7 mouse cellular contexts compared by ENCODE assay signal in genomic region chr10:80227166-80227539, GRCm38 (mm10). TPM values are rescaled to one million over a fixed set of nuclear protein-coding genes. Genes with fewer than 3 reads are reported as not detected.
DNase-seq lines count a peak whose midpoint lies in the region; ATAC-seq lines count a peak whose summit lies in the region.

No protein-coding gene starts in this region.

- no peaks in the 10 kb centered on the region for H3K9me3 ChIP-seq in megakaryocyte, embryonic 14.5 days
- H3K9me3 ChIP-seq in forebrain, embryonic 10.5 days, result no peaks in the 10 kb centered on the region
- H3K9me3 ChIP-seq in limb, embryonic 13.5 days, result no peaks in the 10 kb centered on the region
- H3K9me3 ChIP-seq in stomach, embryonic 15.5 days, result no peaks in the 10 kb centered on the region

- H3K4me1 ChIP-seq in megakaryocyte, embryonic 14.5 days, result peaks cover 50% of the 10 kb centered on the region
- H3K4me1 ChIP-seq in forebrain, embryonic 10.5 days, result peaks cover 54% of the 10 kb centered on the region
- peaks cover 47% of the 10 kb centered on the region for H3K4me1 ChIP-seq in limb, embryonic 13.5 days
- peaks cover 26% of the 10 kb centered on the region for H3K4me1 ChIP-seq in stomach, embryonic 15.5 days

- DNase-seq in forebrain, embryonic 10.5 days (ENCODE audit: extremely low spot score, low spot score), result no peak
- DNase-seq in adrenal gland, adult (ENCODE audit: inconsistent age in 2 of 2, low spot score in 1 of 2), result no peak
- no peak for DNase-seq in left cerebral cortex, adult 18-20 months (ENCODE audit: low spot score in 2 of 2)

- peak overlapping the region; percentile 99 for H3K27ac ChIP-seq in forebrain, embryonic 10.5 days
- peak overlapping the region; percentile 95 for H3K27ac ChIP-seq in limb, embryonic 13.5 days
- H3K27ac ChIP-seq in stomach, embryonic 15.5 days, result peak overlapping the region; percentile 94

- peaks cover 43% of the 10 kb centered on the region for H3K36me3 ChIP-seq in megakaryocyte, embryonic 14.5 days (replicated peaks; ENCODE audit: low read length)
- peaks cover 40% of the 10 kb centered on the region for H3K36me3 ChIP-seq in forebrain, embryonic 10.5 days (replicated peaks)
- H3K36me3 ChIP-seq in limb, embryonic 13.5 days, result peaks cover 35% of the 10 kb centered on the region
- peaks cover 24% of the 10 kb centered on the region for H3K36me3 ChIP-seq in stomach, embryonic 15.5 days

- H3K27me3 ChIP-seq in megakaryocyte, embryonic 14.5 days (replicated peaks), result peaks cover 22% of the 10 kb centered on the region
- H3K27me3 ChIP-seq in forebrain, embryonic 10.5 days (ENCODE audit: poor library complexity, severe bottlenecking), result no peaks in the 10 kb centered on the region
- no peaks in the 10 kb centered on the region for H3K27me3 ChIP-seq in limb, embryonic 13.5 days
- no peaks in the 10 kb centered on the region for H3K27me3 ChIP-seq in stomach, embryonic 15.5 days (replicated peaks)

- H3K9ac ChIP-seq in limb, embryonic 13.5 days, result peak overlapping the region; percentile 94
- peak overlapping the region; percentile 80 for H3K9ac ChIP-seq in stomach, embryonic 15.5 days

- peak overlapping the region; percentile 93 for H3K4me3 ChIP-seq in megakaryocyte, embryonic 14.5 days (replicated peaks)
- H3K4me3 ChIP-seq in forebrain, embryonic 10.5 days, result peak overlapping the region; percentile 94
- peak overlapping the region; percentile 87 for H3K4me3 ChIP-seq in limb, embryonic 13.5 days
- H3K4me3 ChIP-seq in stomach, embryonic 15.5 days (replicated peaks), result peak overlapping the region; percentile 92

- no peak for ATAC-seq in megakaryocyte, adult 5-6 weeks (ENCODE audit: poor library complexity, severe bottlenecking)
- ATAC-seq in limb, embryonic 13.5 days (ENCODE audit: low FRiP score, low read depth), result no peak
- ATAC-seq in stomach, embryonic 15.5 days (ENCODE audit: insufficient read depth, low FRiP score, low read depth), result no peak

- H3K4me2 ChIP-seq in limb, embryonic 13.5 days (replicated peaks), result peak overlapping the region; percentile 93
- peak overlapping the region; percentile 80 for H3K4me2 ChIP-seq in stomach, embryonic 15.5 days

- WGBS in forebrain, embryonic 10.5 days, result 16% methylated on average over 10 of the region's 10 CpGs
- 5% methylated on average over 10 of the region's 10 CpGs for WGBS in limb, embryonic 13.5 days
- 3% methylated on average over 10 of the region's 10 CpGs for WGBS in stomach, embryonic 15.5 days

RNA-seq across cellular contexts. Expression of gene Mum1, which starts 0.9 kb away (rescaled TPM):
- 9.6 TPM in 2 replicates for polyA plus RNA-seq in megakaryocyte, embryonic 14.5 days (2012; ENCODE audit: insufficient read depth, low replicate concordance)
- total RNA-seq in megakaryocyte, adult 5-6 weeks (2015), result 34.0 and 46.2 TPM in 2 replicates
- 40.3 and 45.5 TPM in 2 replicates for total RNA-seq in megakaryocyte, adult 5-6 weeks (2017)
- polyA plus RNA-seq in forebrain, embryonic 10.5 days (2016; fragmentation: Nextera tagmentation; extraction: Ambion mirVana), result 89.4 and 98.3 TPM in 2 replicates
- polyA plus RNA-seq in limb, embryonic 13.5 days (2015; fragmentation: Nextera tagmentation; extraction: Ambion mirVana), result 94.7 and 96.9 TPM in 2 replicates
- 58.6 and 66.5 TPM in 2 replicates for polyA plus RNA-seq in stomach, embryonic 15.5 days (2015; fragmentation: Nextera tagmentation; extraction: Ambion mirVana)
- 10 to 100 TPM; 32.2 to 39.3 TPM for total RNA-seq in left cerebral cortex, adult 18-20 months (2021)

RNA-seq across cellular contexts. Expression of gene Ndufs7, which starts 21.8 kb away (rescaled TPM):
- polyA plus RNA-seq in megakaryocyte, embryonic 14.5 days (2012; ENCODE audit: insufficient read depth, low replicate concordance), result 226 and 551 TPM in 2 replicates
- total RNA-seq in megakaryocyte, adult 5-6 weeks (2015), result 113 and 114 TPM in 2 replicates
- 84.8 and 86.1 TPM in 2 replicates for total RNA-seq in megakaryocyte, adult 5-6 weeks (2017)
- polyA plus RNA-seq in forebrain, embryonic 10.5 days (2016; fragmentation: Nextera tagmentation; extraction: Ambion mirVana), result 309 and 314 TPM in 2 replicates
- polyA plus RNA-seq in limb, embryonic 13.5 days (2015; fragmentation: Nextera tagmentation; extraction: Ambion mirVana), result 298 and 306 TPM in 2 replicates
- 326 and 364 TPM in 2 replicates for polyA plus RNA-seq in stomach, embryonic 15.5 days (2015; fragmentation: Nextera tagmentation; extraction: Ambion mirVana)
- total RNA-seq in left cerebral cortex, adult 18-20 months (2021), result 100 to 1,000 TPM; 219 to 232 TPM

RNA-seq across cellular contexts. Expression of gene Gamt, which starts 33.7 kb away (rescaled TPM):
- 3.2 and 11.3 TPM in 2 replicates for polyA plus RNA-seq in megakaryocyte, embryonic 14.5 days (2012; ENCODE audit: insufficient read depth, low replicate concordance)
- total RNA-seq in megakaryocyte, adult 5-6 weeks (2015), result 6.3 and 6.7 TPM in 2 replicates
- 4.4 and 10.2 TPM in 2 replicates for total RNA-seq in megakaryocyte, adult 5-6 weeks (2017)
- 18.3 and 19.1 TPM in 2 replicates for polyA plus RNA-seq in forebrain, embryonic 10.5 days (2016; fragmentation: Nextera tagmentation; extraction: Ambion mirVana)
- polyA plus RNA-seq in limb, embryonic 13.5 days (2015; fragmentation: Nextera tagmentation; extraction: Ambion mirVana), result 57.1 and 58.4 TPM in 2 replicates
- polyA plus RNA-seq in stomach, embryonic 15.5 days (2015; fragmentation: Nextera tagmentation; extraction: Ambion mirVana), result 111 and 148 TPM in 2 replicates
- 10 to 100 TPM; 16.2 to 21.2 TPM for total RNA-seq in left cerebral cortex, adult 18-20 months (2021)

RNA-seq across cellular contexts. Expression of gene Dazap1, which starts 34.1 kb away (rescaled TPM):
- 384 and 552 TPM in 2 replicates for polyA plus RNA-seq in megakaryocyte, embryonic 14.5 days (2012; ENCODE audit: insufficient read depth, low replicate concordance)
- 39.0 and 41.4 TPM in 2 replicates for total RNA-seq in megakaryocyte, adult 5-6 weeks (2015)
- total RNA-seq in megakaryocyte, adult 5-6 weeks (2017), result 187 and 200 TPM in 2 replicates
- polyA plus RNA-seq in forebrain, embryonic 10.5 days (2016; fragmentation: Nextera tagmentation; extraction: Ambion mirVana), result 48.2 and 52.3 TPM in 2 replicates
- 64.9 and 67.9 TPM in 2 replicates for polyA plus RNA-seq in limb, embryonic 13.5 days (2015; fragmentation: Nextera tagmentation; extraction: Ambion mirVana)
- 62.4 and 66.4 TPM in 2 replicates for polyA plus RNA-seq in stomach, embryonic 15.5 days (2015; fragmentation: Nextera tagmentation; extraction: Ambion mirVana)
- total RNA-seq in left cerebral cortex, adult 18-20 months (2021), result 10 to 100 TPM; 75.6 to 81.7 TPM

RNA-seq across cellular contexts. Expression of gene Efna2, which starts 47.9 kb away (rescaled TPM):
- polyA plus RNA-seq in megakaryocyte, embryonic 14.5 days (2012; ENCODE audit: insufficient read depth, low replicate concordance), result 0.79 and 1.6 TPM in 2 replicates
- 0.49 TPM in 1 of 2 replicates, not detected in the other for total RNA-seq in megakaryocyte, adult 5-6 weeks (2015)
- 0.12 TPM in 1 of 2 replicates, not detected in the other for total RNA-seq in megakaryocyte, adult 5-6 weeks (2017)
- polyA plus RNA-seq in forebrain, embryonic 10.5 days (2016; fragmentation: Nextera tagmentation; extraction: Ambion mirVana), result 23.2 and 24.2 TPM in 2 replicates
- 39.5 and 40.4 TPM in 2 replicates for polyA plus RNA-seq in limb, embryonic 13.5 days (2015; fragmentation: Nextera tagmentation; extraction: Ambion mirVana)
- 15.7 TPM in 2 replicates for polyA plus RNA-seq in stomach, embryonic 15.5 days (2015; fragmentation: Nextera tagmentation; extraction: Ambion mirVana)
- 1 to 10 TPM; 7.0 to 8.2 TPM for total RNA-seq in left cerebral cortex, adult 18-20 months (2021)
